In the genomic region with DNA sequence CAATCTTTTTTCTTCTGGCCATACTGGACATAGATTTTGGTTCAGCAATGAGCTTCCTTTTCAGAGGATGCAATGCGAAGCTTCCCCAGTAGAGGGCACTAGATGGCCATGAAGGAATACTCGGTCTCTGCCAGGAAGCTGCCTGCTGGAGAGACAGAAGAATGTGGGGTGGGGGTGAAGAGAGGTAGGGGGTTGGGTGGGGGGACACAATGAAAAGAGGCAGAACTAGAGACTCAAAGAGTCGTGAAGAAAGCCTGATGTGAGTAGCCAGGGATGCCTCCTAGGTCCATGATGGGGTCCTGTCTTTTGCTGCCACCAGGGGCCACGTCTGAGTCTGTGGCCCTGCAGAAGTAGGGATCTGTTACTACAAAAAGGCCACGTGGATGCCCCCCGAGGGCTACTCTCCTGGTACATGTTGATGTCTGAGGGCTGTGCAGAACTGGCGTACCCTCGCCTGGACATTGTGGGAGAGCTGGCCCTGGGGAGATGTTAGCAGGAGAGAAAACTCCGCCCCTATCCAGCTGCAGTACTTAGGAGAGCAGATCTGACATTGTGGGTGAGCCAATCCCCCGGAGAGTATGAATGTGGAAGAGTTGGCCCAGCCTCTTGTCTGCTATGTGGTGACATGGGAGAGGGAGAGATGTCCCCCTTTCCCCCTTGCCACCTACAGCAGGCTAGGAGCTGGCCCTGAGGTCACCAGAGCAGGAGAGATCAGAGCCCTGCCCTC, we compare ENCODE assay signal across 8 mouse cellular contexts. TPM values are rescaled to one million over a fixed set of nuclear protein-coding genes. Genes with fewer than 3 reads are reported as not detected.
DNase-seq lines count a peak whose midpoint lies in the region; ATAC-seq and TF ChIP-seq lines count a peak whose summit lies in the region.

No protein-coding gene starts in this region.

- DNase-seq in cerebellum, postnatal 14 days: peak; percentile 89 to 93
- DNase-seq in gastrocnemius, adult 2 months: peak; percentile 72
- DNase-seq in intestine, embryonic 14.5 days (ENCODE audit: low spot score): peak; percentile 96
- peak; percentile 80 to 88 for DNase-seq in left cerebral cortex, adult 2 months (ENCODE audit: extremely low spot score in 1 of 2, low spot score in 2 of 2)
- peak; percentile 60 to 70 for DNase-seq in right cerebral cortex, postnatal 36 days (ENCODE audit: low spot score in 2 of 2)

- H3K9me3 ChIP-seq in intestine, embryonic 14.5 days (ENCODE audit: control insufficient read depth, low read length): no peaks in the 10 kb centered on the region

- peak; percentile 80 for TF ChIP-seq CTCF in gastrocnemius, adult 2 months (IDR thresholded peaks at IDR 0.05)
- peak; percentile 83 for TF ChIP-seq CTCF in left cerebral cortex, adult 2 months (IDR thresholded peaks at IDR 0.05)

- H3K4me3 ChIP-seq in gastrocnemius, adult 2 months: no peak overlapping the region
- no peak overlapping the region for H3K4me3 ChIP-seq in intestine, embryonic 14.5 days (ENCODE audit: low read depth, low read length)
- no peak overlapping the region for H3K4me3 ChIP-seq in left cerebral cortex, adult 2 months

- no peak overlapping the region for H3K9ac ChIP-seq in intestine, embryonic 14.5 days (ENCODE audit: low read length)

- peaks cover 4% of the 10 kb centered on the region; the same call in 1 of the 2 replicates for H3K4me1 ChIP-seq in intestine, embryonic 14.5 days (replicated peaks; ENCODE audit: control insufficient read depth, insufficient read depth, low read length)

- H3K36me3 ChIP-seq in intestine, embryonic 14.5 days (ENCODE audit: control insufficient read depth, insufficient read depth, low read length): no peaks in the 10 kb centered on the region

- peak; percentile 47 for ATAC-seq in activated CD4-positive, CD25-positive, alpha-beta regulatory T cell, adult 4 months
- ATAC-seq in intestine, embryonic 14.5 days (replicated peaks; ENCODE audit: low FRiP score, low TSS enrichment, low read depth): peak; percentile 50; the same call in 1 of the 2 replicates
- peak; percentile 76 for ATAC-seq in megakaryocyte progenitor cell, adult 5-6 weeks (replicated peaks; ENCODE audit: poor library complexity)
- ATAC-seq in erythroblast, adult 5-6 weeks (replicated peaks; ENCODE audit: low FRiP score, poor library complexity, severe bottlenecking): no peak; the same call in 1 of the 2 replicates

- no peak overlapping the region for H3K4me2 ChIP-seq in intestine, embryonic 14.5 days (ENCODE audit: low read length)

- intact Hi-C loops in gastrocnemius, adult 2 months (cut with DNase I): loop anchor here (5.0 kb wide), 4 partner anchors 104 to 464 kb away; no protein-coding TSS in a partner anchor
- intact Hi-C loops in left cerebral cortex, adult 2 months (cut with DNase I): loop anchor here (2.0 to 5.0 kb wide), 3 partner anchors 106 to 464 kb away; no protein-coding TSS in a partner anchor

- no peaks in the 10 kb centered on the region for H3K27me3 ChIP-seq in intestine, embryonic 14.5 days (replicated peaks; ENCODE audit: control insufficient read depth, insufficient read depth, low read length)

- no peak overlapping the region for H3K27ac ChIP-seq in gastrocnemius, adult 2 months
- no peak overlapping the region for H3K27ac ChIP-seq in intestine, embryonic 14.5 days (ENCODE audit: low read depth)
- H3K27ac ChIP-seq in left cerebral cortex, adult 2 months: no peak overlapping the region

- 33% methylated on average over 10 of the region's 10 CpGs for WGBS in intestine, embryonic 14.5 days

RNA-seq across cellular contexts. Expression of a gene that starts 43.4 kb away (rescaled TPM):
- polyA plus RNA-seq in activated CD4-positive, CD25-positive, alpha-beta regulatory T cell, adult 4 months (2017; shearing (Covaris generic)): 1 to 10 TPM in 1 of 2 experiments, under 1 TPM in 1; 0.25 to 2.0 TPM
- total RNA-seq in gastrocnemius, adult 2 months (2021): 1 to 10 TPM; 1.1 to 2.9 TPM
- 9.7 and 10.8 TPM in 2 replicates for polyA plus RNA-seq in intestine, embryonic 14.5 days (2014; fragmentation: Nextera tagmentation; extraction: Ambion mirVana)
- total RNA-seq in left cerebral cortex, adult 2 months (2021): 1 to 10 TPM; 5.7 to 6.6 TPM
- not detected in 2 replicates for total RNA-seq in megakaryocyte progenitor cell, adult 5-6 weeks (2015)
- not detected in 2 replicates for total RNA-seq in megakaryocyte progenitor cell, adult 5-6 weeks (2017)
- total RNA-seq in erythroblast, adult 5-6 weeks (2015; ENCODE audit: low replicate concordance): not detected in 2 replicates
- total RNA-seq in erythroblast, adult 5-6 weeks (2017; ENCODE audit: low replicate concordance): not detected in 2 replicates
